Mouse (Mus musculus): Measurements from ENCODE around the gene Flad1. TPM values are rescaled to one million over a fixed set of nuclear protein-coding genes. Genes with fewer than 3 reads are reported as not detected.

Gene Flad1
- total RNA-seq, 2 experiments from 2014 or later = 32.4 to 33.3 TPM

- DNase-seq (ENCODE audit: extremely low spot score in 1 of 2, low spot score in 1 of 2) = no peak
Observed at GRCm38 (mm10) chr3:89356029-89356428, 55.6 kb downstream of the Flad1 start.

- DNase-seq (ENCODE audit: extremely low spot score in 1 of 2, low spot score in 1 of 2) = no peak
Observed at GRCm38 (mm10) chr3:89355512-89355902, 56.2 kb downstream of the Flad1 start.

- peak; percentile 83 to 96 for DNase-seq (ENCODE audit: extremely low spot score in 1 of 2, low spot score in 1 of 2)
Observed at GRCm38 (mm10) chr3:89354816-89355511, 56.7 kb downstream of the Flad1 start.

GRCm38 (mm10) chr3:89351271-89351670 lies 60.4 kb downstream of the Flad1 start:
- no peak for DNase-seq (ENCODE audit: extremely low spot score in 1 of 2, low spot score in 1 of 2)

Other genes starting within 250 kb of the Flad1 start
- gene Clk2, start 247.1 kb downstream of the Flad1 start, total RNA-seq (2021) = 10 to 100 TPM; 39.0 to 46.7 TPM
- gene Scamp3, start 234.4 kb downstream of the Flad1 start, total RNA-seq (2021) = 10 to 100 TPM; 67.8 to 73.3 TPM
- 10 to 100 TPM; 57.1 to 61.7 TPM for gene Fam189b, start 228.7 kb downstream of the Flad1 start, total RNA-seq (2021)
- gene Gba, start 208.9 kb downstream of the Flad1 start, total RNA-seq (2021) = 10 to 100 TPM; 59.9 to 63.6 TPM
- 10 to 100 TPM; 37.0 to 50.7 TPM for gene Thbs3, start 196.7 kb downstream of the Flad1 start, total RNA-seq (2021)
- gene Mtx1, start 184.8 kb downstream of the Flad1 start, total RNA-seq (2021) = 100 to 1,000 TPM; 102 TPM
- gene Muc1, start 182.8 kb downstream of the Flad1 start, total RNA-seq (2021) = under 1 TPM; 0.89 to 0.91 TPM
- gene Krtcap2, start 165.9 kb downstream of the Flad1 start, total RNA-seq (2021) = 10 to 100 TPM; 79.2 to 87.4 TPM
- gene Trim46, start 165.6 kb downstream of the Flad1 start, total RNA-seq (2021) = 10 to 100 TPM; 86.4 to 96.0 TPM
- 10 to 100 TPM; 51.1 to 71.0 TPM for gene Dpm3, start 152.5 kb downstream of the Flad1 start, total RNA-seq (2021)
- gene Slc50a1, start 141.3 kb downstream of the Flad1 start, total RNA-seq (2021) = 10 to 100 TPM; 39.5 to 49.3 TPM
- 1 to 10 TPM; 7.1 to 7.6 TPM for gene Efna1, start 130.7 kb downstream of the Flad1 start, total RNA-seq (2021)
- gene Efna3, start 88.9 kb downstream of the Flad1 start, total RNA-seq (2021) = 10 to 100 TPM; 77.1 to 82.6 TPM
- under 1 TPM; 0.68 to 0.98 TPM for gene Efna4, start 73.8 kb downstream of the Flad1 start, total RNA-seq (2021)
- 100 to 1,000 TPM; 109 to 112 TPM for gene Adam15, start 61.9 kb downstream of the Flad1 start, total RNA-seq (2021)
- gene Dcst2, start 49.9 kb downstream of the Flad1 start, total RNA-seq (2021) = under 1 TPM; 0.20 to 0.42 TPM
- not detected for gene Dcst1, start 46.6 kb downstream of the Flad1 start, total RNA-seq (2021)
- gene Zbtb7b, start 17.1 kb downstream of the Flad1 start, total RNA-seq (2021) = 10 to 100 TPM; 12.3 to 14.4 TPM
- gene Lenep, start 9.1 kb downstream of the Flad1 start, total RNA-seq (2021) = 1 to 10 TPM; 3.7 to 5.0 TPM
- 1 to 10 TPM; 2.4 to 3.0 TPM for gene Cks1b, start 6.5 kb upstream of the Flad1 start, total RNA-seq (2021)
- gene Shc1, start 6.6 kb upstream of the Flad1 start, total RNA-seq (2021) = 10 to 100 TPM; 11.9 to 13.5 TPM
- 10 to 100 TPM; 55.4 to 59.7 TPM for gene Pygo2, start 18.3 kb upstream of the Flad1 start, total RNA-seq (2021)
- gene Pbxip1, start 24.8 kb upstream of the Flad1 start, total RNA-seq (2021) = 10 to 100 TPM; 40.0 to 46.4 TPM
- gene Pmvk, start 42.7 kb upstream of the Flad1 start, total RNA-seq (2021) = 10 to 100 TPM; 31.3 to 37.9 TPM
- 10 to 100 TPM; 22.9 to 23.5 TPM for gene Kcnn3, start 108.3 kb upstream of the Flad1 start, total RNA-seq (2021)